Mouse (Mus musculus) limb, embryonic 12.5 days (tissue): ENCODE data around the gene Faim. TPM values are rescaled to one million over a fixed set of nuclear protein-coding genes. Genes with fewer than 3 reads are reported as not detected.

Experiments
- ATAC-seq: fragments of 200-750 bp; cut with Nextera tagmentation; 2 replicates; pipeline ENCODE4 v1.8.0; 2017; ENCODE audit warnings: low read depth, moderate TSS enrichment; ENCODE audit not compliant: insufficient number of reproducible peaks, insufficient read depth, low FRiP score, low TSS enrichment
- H3K27ac ChIP-seq: fragments of 300-500 bp; sonication (generic); 2 replicates; pipeline ENCODE4 v1.5.1; 2016; ENCODE audit warnings: mild to moderate bottlenecking, moderate library complexity
- H3K27me3 ChIP-seq: fragments of 300-500 bp; sonication (generic); 2 replicates; pipeline ENCODE4 v1.6.1; 2016; ENCODE audit warnings: mild to moderate bottlenecking, moderate library complexity
- H3K36me3 ChIP-seq: fragments of 300-500 bp; sonication (generic); 2 replicates; pipeline ENCODE4 v1.6.1; 2016; ENCODE audit warnings: mild to moderate bottlenecking, moderate library complexity
- H3K4me1 ChIP-seq: fragments of 300-500 bp; sonication (generic); replicated peaks from 2 replicates; pipeline ENCODE4 v1.6.1; 2016
- H3K4me2 ChIP-seq: fragments of 300-500 bp; sonication (generic); 2 replicates; pipeline ENCODE4 v1.6.1; 2016; ENCODE audit warnings: mild to moderate bottlenecking, moderate library complexity
- H3K4me3 ChIP-seq: fragments of 300-500 bp; sonication (generic); replicated peaks from 2 replicates; pipeline ENCODE4 v1.5.1; 2016; ENCODE audit warnings: mild to moderate bottlenecking
- H3K9ac ChIP-seq: fragments of 300-500 bp; sonication (generic); replicated peaks from 2 replicates; pipeline ENCODE4 v1.6.1; 2016; ENCODE audit warnings: mild to moderate bottlenecking, moderate library complexity
- H3K9me3 ChIP-seq: fragments of 300-500 bp; sonication (generic); 2 replicates; pipeline ENCODE4 v1.6.1; 2016; ENCODE audit warnings: mild to moderate bottlenecking, moderate library complexity
- WGBS: fragments of 180-500 bp; shearing (Covaris S2); methylation state at CpG from one replicate; pipeline ENCODE4 v1.1.7; 2016; 5-methylcytosine and 5-hydroxymethylcytosine counted together
- polyA plus RNA-seq: library from polyadenylated mRNA; unstranded; fragments of >200 nt; fragmentation: Nextera tagmentation; extraction: Ambion mirVana; gene quantifications from 2 replicates; pipeline ENCODE4 v1.2.1, GENCODE M21; 2016

Faim gene
- polyA plus RNA-seq, 1 experiment from 2014 or later: 53.5 TPM

DNA sequence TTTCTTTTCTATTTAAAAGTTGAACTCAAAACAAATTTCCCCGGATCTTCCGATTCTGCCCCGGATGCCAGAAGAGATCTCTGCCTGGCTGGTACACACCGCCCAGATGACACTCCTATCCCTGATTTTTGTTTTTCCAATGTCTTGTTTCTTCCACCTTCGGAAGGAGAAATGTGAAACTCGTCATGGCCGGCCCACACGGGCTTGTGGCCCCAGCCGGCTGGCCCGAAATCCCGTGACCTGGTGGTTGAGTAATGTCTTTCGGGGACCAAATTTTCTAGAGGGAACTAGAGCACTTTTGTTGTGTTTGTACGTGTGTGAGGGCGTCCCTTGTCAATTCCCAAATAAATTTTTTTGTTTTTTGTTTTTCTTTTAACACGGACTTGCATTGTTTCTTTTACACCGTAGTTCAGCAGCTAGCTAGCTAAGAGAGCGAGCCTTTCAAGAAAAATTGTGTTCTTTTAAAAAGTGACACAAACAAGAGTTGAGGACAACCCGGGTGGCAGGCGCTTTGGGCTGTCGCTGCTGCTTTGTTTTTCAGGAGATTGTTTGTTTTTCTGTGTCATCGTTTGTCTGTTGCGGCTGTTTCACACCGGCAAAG lies 28.3 kb upstream of the Faim start:
- no peak overlapping the region for H3K4me3 ChIP-seq
- H3K27me3 ChIP-seq: peaks cover 98% of the 10 kb centered on the region
- WGBS: under 1% methylated on average over 23 of the region's 23 CpGs
- no peaks in the 10 kb centered on the region for H3K9me3 ChIP-seq
- no peak overlapping the region for H3K4me2 ChIP-seq
- H3K9ac ChIP-seq: no peak overlapping the region
- H3K36me3 ChIP-seq: no peaks in the 10 kb centered on the region
- H3K27ac ChIP-seq: no peak overlapping the region
- peaks cover 29% of the 10 kb centered on the region for H3K4me1 ChIP-seq
- ATAC-seq: no peak

DNA sequence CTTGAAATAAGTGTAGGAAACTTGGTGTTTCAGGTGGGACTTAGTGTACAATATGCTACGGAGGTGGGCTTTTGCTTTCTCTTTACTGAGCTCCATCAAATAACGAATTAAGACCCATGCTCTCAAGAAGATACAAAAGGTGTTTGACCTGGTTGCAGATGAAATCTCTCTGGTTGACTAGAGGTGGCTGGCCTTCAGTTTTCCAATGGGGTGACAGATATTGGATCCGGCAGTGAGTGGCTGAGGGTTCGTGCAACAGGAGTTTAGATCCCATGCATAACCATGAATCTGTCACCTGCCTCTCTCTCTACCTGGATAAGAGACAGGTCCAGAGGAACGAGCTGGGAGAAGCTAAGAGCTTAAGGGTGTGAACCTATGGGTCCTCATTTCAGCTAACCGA lies 27.5 kb upstream of the Faim start:
- Histone ChIP-seq H3K27me3 (peaks cover 98% of the 10 kb centered on the region), H3K9me3 (no peaks in the 10 kb centered on the region), H3K4me3 (no peak overlapping the region), H3K36me3 (no peaks in the 10 kb centered on the region), H3K4me2 (no peak overlapping the region), H3K27ac (no peak overlapping the region), H3K4me1 (peaks cover 29% of the 10 kb centered on the region), H3K9ac (no peak overlapping the region)
- no peak for ATAC-seq
- WGBS: 3% methylated on average over 6 of the region's 6 CpGs

DNA sequence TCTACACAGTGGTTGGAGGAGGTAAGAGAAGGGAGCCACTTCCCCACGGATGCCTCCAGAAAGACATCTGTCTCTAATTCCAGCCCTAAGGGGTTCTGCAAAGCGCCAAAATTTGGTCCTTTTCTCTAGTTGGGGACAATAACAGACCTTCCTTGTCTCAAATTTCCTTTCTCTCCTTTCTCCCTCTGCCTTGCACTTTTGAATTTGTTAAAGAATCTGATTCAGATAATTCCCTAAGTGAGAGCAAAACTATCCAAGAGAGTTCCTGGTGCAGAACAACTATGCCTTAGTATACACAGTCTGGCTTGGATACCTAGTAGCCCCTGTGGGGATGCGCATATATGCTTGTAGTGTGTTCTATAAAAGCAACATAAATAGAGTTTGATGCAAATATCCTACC lies 26.3 kb upstream of the Faim start:
- 26% methylated on average over 3 of the region's 3 CpGs for WGBS
- Histone ChIP-seq H3K4me1 (peaks cover 24% of the 10 kb centered on the region), H3K9me3 (no peaks in the 10 kb centered on the region), H3K9ac (no peak overlapping the region), H3K27ac (no peak overlapping the region), H3K4me3 (no peak overlapping the region), H3K4me2 (no peak overlapping the region), H3K36me3 (no peaks in the 10 kb centered on the region), H3K27me3 (peaks cover 98% of the 10 kb centered on the region)
- no peak for ATAC-seq

DNA sequence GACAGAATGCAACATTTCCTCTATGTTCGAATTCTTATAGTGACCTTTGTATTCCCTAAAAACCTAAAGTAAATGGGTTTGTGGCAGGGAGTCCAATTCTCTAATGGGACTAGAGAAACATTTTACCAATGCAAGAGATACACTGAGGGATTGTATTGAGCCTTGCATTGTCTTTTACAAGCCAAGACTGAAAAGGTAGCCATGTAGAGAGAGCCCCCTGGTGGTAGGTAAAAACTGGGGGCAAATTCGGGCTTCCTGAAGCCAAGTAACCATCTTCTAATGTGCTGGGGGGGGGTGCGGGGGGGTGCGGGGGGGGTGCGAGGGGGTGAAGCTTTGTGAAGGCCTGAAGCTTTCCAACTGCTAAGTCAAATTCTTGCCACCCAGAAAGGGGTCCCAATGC lies 25.8 kb upstream of the Faim start:
- Histone ChIP-seq H3K27ac (no peak overlapping the region), H3K36me3 (no peaks in the 10 kb centered on the region), H3K27me3 (peaks cover 98% of the 10 kb centered on the region), H3K9me3 (no peaks in the 10 kb centered on the region), H3K4me1 (peaks cover 19% of the 10 kb centered on the region), H3K9ac (no peak overlapping the region), H3K4me2 (no peak overlapping the region), H3K4me3 (no peak overlapping the region)
- 12% methylated on average over 5 of the region's 5 CpGs for WGBS
- no peak for ATAC-seq

DNA sequence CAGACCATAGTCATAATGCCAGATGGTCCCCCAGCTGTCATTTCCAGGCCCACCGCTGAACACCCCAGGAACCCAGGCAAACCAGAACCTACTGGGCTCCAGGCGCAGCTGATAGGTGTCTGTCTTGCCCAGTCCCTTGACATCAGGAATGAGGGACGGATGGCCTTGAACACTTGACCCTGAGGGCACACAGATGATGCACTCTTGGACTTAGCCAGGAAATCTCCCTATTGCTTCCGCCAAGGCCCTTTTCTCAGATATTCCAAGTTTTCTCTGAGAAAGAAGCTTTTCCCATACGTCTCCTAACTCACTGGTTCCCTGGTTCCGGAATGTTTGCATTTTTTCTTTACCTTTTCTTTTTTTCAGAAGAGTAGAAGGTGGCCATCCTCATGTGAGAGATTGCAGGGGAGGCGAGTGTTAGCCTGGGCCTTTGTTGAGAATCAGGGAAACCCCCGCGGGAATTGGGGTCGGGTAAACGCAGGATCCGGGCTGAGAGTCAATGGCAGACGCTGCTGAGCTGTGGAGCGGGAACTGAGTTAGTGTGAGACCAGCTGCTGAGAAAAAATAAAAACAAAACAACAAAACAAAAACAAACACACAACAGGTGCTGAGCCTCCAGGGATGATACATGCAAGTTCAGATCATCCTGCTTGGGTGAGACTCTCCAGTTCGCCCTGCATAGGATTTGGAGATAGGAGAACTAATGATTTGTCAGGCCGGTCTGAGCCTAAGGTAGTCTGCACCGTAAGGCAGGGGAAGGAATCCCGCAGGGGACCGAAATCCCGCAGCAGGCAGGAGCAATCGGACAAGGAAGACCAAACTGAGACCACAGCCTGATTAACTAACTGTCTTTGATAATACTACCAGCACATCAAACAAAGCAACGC lies 24.3 kb upstream of the Faim start:
- 3% methylated on average over 22 of the region's 22 CpGs for WGBS
- Histone ChIP-seq H3K4me3 (no peak overlapping the region), H3K27ac (no peak overlapping the region), H3K36me3 (no peaks in the 10 kb centered on the region), H3K9me3 (no peaks in the 10 kb centered on the region), H3K4me2 (no peak overlapping the region), H3K4me1 (peaks cover 5% of the 10 kb centered on the region; the same call in 1 of the 2 replicates), H3K27me3 (peaks cover 97% of the 10 kb centered on the region), H3K9ac (no peak overlapping the region)
- ATAC-seq: no peak

DNA sequence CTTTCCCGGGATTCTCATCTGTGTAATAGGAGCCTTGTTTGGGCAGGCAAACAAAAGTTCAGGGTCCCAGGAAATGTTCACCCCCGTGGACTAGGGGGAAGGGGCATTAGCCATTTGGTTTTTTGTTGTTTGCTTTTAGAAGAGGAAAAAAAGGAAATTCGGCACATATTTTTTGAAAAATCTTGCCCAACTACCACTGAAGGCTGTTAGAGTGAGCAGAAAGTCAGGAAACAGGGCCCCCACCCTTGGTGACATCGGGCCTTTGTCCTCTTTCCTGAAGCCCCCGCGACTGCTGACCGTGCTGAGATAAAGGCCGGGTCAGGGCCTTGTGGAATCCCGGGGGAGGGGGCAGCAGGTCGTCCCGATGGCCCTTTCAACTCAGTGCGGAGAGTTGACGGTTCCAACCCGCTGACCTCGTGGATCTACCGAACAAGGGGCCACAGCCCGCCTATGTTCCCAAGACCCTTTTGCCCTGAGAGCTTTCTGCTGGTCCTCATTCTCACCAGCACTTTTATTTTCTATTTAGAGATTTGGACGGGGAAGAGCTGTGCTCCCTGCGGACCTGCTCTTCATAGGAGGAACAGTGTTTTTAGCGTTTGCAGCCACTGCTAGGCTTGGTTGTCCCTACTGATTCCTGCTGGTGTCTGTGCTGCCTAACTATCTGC lies 23.6 kb upstream of the Faim start:
- Histone ChIP-seq H3K4me1 (no peaks in the 10 kb centered on the region), H3K4me2 (no peak overlapping the region), H3K4me3 (no peak overlapping the region), H3K9ac (no peak overlapping the region), H3K9me3 (no peaks in the 10 kb centered on the region), H3K27me3 (peaks cover 98% of the 10 kb centered on the region), H3K36me3 (no peaks in the 10 kb centered on the region), H3K27ac (no peak overlapping the region)
- 1% methylated on average over 20 of the region's 20 CpGs for WGBS
- no peak for ATAC-seq

DNA sequence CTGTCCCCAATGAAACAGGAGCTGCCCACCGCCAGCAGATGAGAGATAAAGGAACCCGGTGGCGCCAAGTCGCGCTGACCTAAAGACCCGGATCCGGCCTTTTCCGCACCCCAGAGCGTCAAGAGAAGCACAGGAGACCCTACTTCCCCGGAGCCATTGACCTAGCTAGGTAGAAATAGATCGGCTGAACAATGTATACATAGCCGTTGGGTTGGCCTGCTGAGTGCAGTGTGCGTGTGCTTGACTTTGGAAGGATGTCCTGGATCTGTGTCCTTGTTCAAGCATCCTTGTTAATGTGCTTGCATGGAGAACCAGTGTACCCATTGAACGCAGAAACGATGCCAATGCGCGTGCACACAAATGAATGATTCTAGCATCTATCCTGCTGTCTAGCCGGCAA lies 22.5 kb upstream of the Faim start:
- H3K9ac ChIP-seq: no peak overlapping the region
- 6% methylated on average over 18 of the region's 18 CpGs for WGBS
- peaks cover 96% of the 10 kb centered on the region for H3K27me3 ChIP-seq
- H3K9me3 ChIP-seq: no peaks in the 10 kb centered on the region
- ATAC-seq: no peak
- H3K27ac ChIP-seq: no peak overlapping the region
- H3K4me1 ChIP-seq: no peaks in the 10 kb centered on the region
- no peaks in the 10 kb centered on the region for H3K36me3 ChIP-seq
- H3K4me2 ChIP-seq: no peak overlapping the region
- H3K4me3 ChIP-seq: no peak overlapping the region

DNA sequence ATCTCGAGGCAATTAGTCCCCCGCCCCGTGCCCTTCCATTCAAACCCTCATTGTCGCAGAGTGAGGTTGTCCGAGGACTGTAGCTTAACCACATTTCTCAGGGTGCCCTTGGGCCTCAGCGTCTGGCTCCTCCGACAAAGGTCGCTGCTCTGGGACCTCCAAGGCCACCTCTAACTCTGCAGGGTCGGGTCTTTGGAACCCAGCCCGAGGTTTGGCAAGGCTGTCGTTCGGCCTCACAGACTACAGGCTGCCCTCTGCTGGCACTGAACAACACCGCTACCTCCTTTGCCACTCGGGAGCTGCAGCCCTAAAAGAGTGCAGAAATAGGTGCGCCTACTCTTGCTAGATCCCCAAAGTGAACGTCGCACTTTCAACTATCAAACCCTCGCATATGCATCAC lies 21.1 kb upstream of the Faim start:
- Histone ChIP-seq H3K9me3 (no peaks in the 10 kb centered on the region), H3K27me3 (peaks cover 93% of the 10 kb centered on the region), H3K36me3 (no peaks in the 10 kb centered on the region), H3K9ac (no peak overlapping the region), H3K4me1 (no peaks in the 10 kb centered on the region), H3K4me2 (no peak overlapping the region; the same call in 1 of the 2 replicates), H3K4me3 (no peak overlapping the region), H3K27ac (no peak overlapping the region)
- 1% methylated on average over 18 of the region's 18 CpGs for WGBS
- no peak for ATAC-seq

DNA sequence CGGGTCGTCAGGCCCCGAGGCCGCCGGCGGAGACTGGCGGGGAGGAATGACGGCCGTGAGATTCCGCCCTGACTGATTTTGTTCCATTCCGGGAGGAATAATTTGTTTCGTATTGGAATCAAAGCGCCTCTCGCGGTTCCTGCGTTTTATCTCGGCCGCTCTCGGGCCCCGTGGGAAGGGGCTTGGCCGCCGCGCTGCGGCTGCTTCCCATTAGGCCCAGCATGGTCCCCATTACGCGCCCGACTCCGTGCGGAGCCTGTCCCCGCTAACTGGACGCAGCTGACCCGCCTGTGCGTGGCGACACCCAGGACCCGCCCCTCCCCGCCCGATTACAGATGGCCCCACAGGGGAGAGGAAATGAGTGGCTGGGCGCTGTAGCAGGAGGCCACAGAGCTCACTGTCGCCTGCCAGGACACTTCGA lies 13.1 kb upstream of the Faim start:
- Histone ChIP-seq H3K4me2 (peak overlapping the region; percentile 86), H3K4me3 (peak overlapping the region; percentile 42), H3K27me3 (peaks cover 65% of the 10 kb centered on the region), H3K36me3 (no peaks in the 10 kb centered on the region), H3K9me3 (peaks cover 3% of the 10 kb centered on the region; the same call in 1 of the 2 replicates), H3K4me1 (peaks cover 10% of the 10 kb centered on the region), H3K27ac (no peak overlapping the region), H3K9ac (peak overlapping the region; percentile 37; the same call in 1 of the 2 replicates)
- 0 out of 2 replicates have a peak, but pooled peaks have one; percentile 60 for ATAC-seq
- under 1% methylated on average over 40 of the region's 40 CpGs for WGBS

DNA sequence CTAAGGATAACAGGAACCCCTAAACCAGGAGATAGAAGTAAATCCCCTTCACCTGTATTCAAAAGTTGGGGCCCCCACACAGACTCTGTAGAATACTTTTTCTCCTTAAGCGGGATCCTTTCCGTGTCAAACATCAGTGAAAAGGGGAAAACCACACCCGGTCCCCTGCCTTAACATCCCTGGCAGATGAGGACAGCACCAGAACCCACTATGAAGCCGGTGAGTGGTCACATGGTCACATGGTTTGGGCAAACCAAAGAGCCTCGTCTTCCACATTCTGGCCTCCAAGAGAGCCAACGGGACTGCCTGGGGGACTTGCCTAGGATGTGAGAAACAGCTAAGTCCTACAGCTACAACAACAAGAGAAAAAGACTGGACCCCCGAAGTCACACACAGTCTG lies 12.6 kb upstream of the Faim start:
- 5% methylated on average over 7 of the region's 7 CpGs for whole genome bisulfite sequencing
- no peak for ATAC-seq
- Histone ChIP-seq H3K36me3 (no peaks in the 10 kb centered on the region), H3K27me3 (peaks cover 63% of the 10 kb centered on the region), H3K4me2 (peak overlapping the region; percentile 86), H3K9ac (peak overlapping the region; percentile 37; the same call in 1 of the 2 replicates), H3K4me3 (peak overlapping the region; percentile 42), H3K4me1 (peaks cover 10% of the 10 kb centered on the region), H3K27ac (no peak overlapping the region), H3K9me3 (peaks cover 3% of the 10 kb centered on the region; the same call in 1 of the 2 replicates)

DNA sequence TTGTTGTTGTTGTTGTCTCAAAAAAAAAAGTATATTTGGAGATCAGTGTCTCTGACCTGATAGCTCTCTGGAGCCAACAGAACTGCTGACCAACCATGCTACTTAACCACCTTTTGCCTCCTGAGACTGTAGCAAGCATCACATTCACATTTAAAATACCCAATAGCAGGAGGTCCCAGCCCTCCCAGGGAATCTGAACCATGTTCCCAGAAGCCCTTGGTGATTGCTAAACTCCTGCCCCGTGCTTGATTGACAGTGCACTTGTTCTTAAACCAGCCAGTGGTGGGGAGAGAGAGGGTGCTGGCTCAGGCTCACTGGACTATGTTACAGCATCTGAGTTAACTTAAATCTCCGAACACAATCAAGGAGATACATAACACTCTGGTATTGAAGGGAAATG lies 11.3 kb upstream of the Faim start:
- Histone ChIP-seq H3K4me1 (peaks cover 11% of the 10 kb centered on the region), H3K9ac (no peak overlapping the region), H3K27ac (no peak overlapping the region), H3K36me3 (no peaks in the 10 kb centered on the region), H3K4me2 (no peak overlapping the region), H3K27me3 (peaks cover 58% of the 10 kb centered on the region), H3K9me3 (peaks cover 3% of the 10 kb centered on the region; the same call in 1 of the 2 replicates), H3K4me3 (no peak overlapping the region)
- WGBS: 28% methylated on average over 2 of the region's 2 CpGs
- ATAC-seq: no peak
